Mouse (Mus musculus): ENCODE measurements at regions not wholly inside any gene's neighbourhood (a gene's known extent, or its start where the extent isn't known, plus 50 kb on each side); places are given as distances from the start of the nearest gene placed in this dataset.

DNA sequence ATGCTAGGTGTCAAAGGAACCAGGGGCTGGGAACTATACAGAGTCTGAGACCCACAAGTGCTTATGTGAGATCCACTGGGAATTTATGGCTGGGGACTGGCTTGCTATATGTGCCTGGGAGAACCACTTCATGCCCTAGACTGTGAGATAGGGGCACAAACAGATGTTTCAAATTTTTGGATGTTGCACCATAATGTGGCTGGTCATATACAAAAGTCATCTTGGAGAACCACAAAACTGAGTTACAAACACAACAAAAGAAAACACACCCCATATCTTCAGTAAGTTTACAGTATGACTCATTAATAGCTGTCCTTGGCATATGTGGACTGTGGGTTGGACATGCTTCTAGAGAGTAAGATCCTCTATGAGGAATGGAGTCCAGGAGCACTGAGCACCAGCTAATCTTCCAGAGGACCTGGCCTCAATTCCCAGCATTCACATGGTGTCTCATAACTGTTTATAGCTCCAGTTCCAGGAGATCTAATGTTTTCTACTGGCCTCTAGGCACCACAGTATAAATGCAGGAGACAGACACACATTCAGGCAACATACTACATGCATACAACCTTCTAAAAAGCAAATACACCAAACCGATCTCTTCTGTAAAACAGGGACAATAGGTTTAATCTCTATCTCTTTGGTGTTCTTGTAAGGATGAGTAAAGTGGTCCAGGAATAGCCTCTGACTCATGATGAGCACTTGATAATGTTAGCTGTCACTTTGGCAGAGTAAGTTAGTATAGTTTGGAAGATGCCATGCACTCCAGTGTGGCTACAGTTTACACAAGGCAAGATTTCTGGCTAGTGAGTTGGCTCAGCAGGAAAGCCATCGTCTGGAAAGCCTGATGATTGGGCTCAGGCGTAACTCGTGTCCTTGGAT lies 132.0 kb upstream of the Ptbp2 start:
- Histone ChIP-seq H3K4me1 (ENCODE audit: control insufficient read depth, insufficient read depth, low read length) (no peaks in the 10 kb centered on the region), H3K4me2 (ENCODE audit: low read depth, low read length) (no peak overlapping the region), H3K36me3 (ENCODE audit: control insufficient read depth, insufficient read depth, low read length) (no peaks in the 10 kb centered on the region), H3K9ac (ENCODE audit: low read length) (no peak overlapping the region), H3K27ac (ENCODE audit: low read length) (no peak overlapping the region), H3K9me3 (replicated peaks; ENCODE audit: control insufficient read depth, low read length) (no peaks in the 10 kb centered on the region), H3K4me3 (replicated peaks; ENCODE audit: low read length) (no peak overlapping the region), H3K27me3 (ENCODE audit: control insufficient read depth, insufficient read depth, low read length) (no peaks in the 10 kb centered on the region)
- WGBS = 58% methylated on average over 4 of the region's 4 CpGs
- no peak for ATAC-seq (ENCODE audit: insufficient read depth, low FRiP score)

DNA sequence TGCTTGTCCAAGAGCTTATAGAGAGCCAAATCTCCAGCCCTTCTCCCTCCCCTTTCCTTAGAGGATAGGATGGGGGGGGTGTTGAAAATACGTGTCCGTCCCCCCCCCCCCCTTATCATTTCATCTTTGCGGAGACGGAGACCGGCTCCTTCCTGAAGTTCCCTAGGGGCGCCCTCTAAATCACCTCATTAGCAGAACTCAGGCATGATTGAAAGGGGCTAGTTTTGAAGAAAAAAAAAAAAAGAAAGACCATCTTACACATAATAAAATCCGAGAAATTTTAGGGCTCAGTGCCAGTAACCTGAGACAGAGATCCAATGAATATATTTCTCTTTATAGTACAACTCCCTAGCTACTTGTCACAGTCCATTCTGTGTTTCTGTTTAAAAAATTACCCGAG lies 127.3 kb upstream of the Ptbp2 start:
- Histone ChIP-seq H3K4me1 (ENCODE audit: control insufficient read depth, insufficient read depth, low read length) (no peaks in the 10 kb centered on the region), H3K27me3 (ENCODE audit: control insufficient read depth, insufficient read depth, low read length) (no peaks in the 10 kb centered on the region), H3K9me3 (replicated peaks; ENCODE audit: control insufficient read depth, low read length) (no peaks in the 10 kb centered on the region), H3K27ac (ENCODE audit: low read length) (no peak overlapping the region), H3K36me3 (ENCODE audit: control insufficient read depth, insufficient read depth, low read length) (no peaks in the 10 kb centered on the region), H3K4me2 (ENCODE audit: low read depth, low read length) (no peak overlapping the region), H3K4me3 (replicated peaks; ENCODE audit: low read length) (no peak overlapping the region), H3K9ac (ENCODE audit: low read length) (no peak overlapping the region)
- 54% methylated on average over 8 of the region's 8 CpGs for WGBS
- ATAC-seq (ENCODE audit: insufficient read depth, low FRiP score) = no peak

DNA sequence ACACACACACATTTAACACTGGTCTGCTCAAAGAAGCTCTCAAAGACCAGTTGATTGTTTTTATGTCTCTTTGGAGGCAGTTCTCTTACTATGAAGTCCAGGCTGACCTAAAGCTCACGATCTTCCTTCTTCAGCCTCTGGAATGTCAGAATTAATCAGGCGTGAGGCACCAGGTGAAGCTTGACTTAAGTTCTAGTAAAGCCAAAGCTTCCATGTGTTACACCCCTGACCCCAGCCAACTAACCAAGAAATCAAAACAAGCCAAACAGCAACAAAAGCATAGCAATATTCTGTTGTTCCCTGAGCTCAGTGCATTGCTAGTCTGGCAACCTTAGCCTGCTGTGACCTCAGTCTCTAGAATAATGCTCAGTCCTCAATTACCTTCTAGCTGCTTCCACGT lies 120.0 kb upstream of the Ptbp2 start:
- Histone ChIP-seq H3K4me2 (ENCODE audit: low read depth, low read length) (no peak overlapping the region), H3K27ac (ENCODE audit: low read length) (no peak overlapping the region), H3K36me3 (ENCODE audit: control insufficient read depth, insufficient read depth, low read length) (no peaks in the 10 kb centered on the region), H3K4me1 (ENCODE audit: control insufficient read depth, insufficient read depth, low read length) (no peaks in the 10 kb centered on the region), H3K4me3 (replicated peaks; ENCODE audit: low read length) (no peak overlapping the region), H3K27me3 (ENCODE audit: control insufficient read depth, insufficient read depth, low read length) (no peaks in the 10 kb centered on the region), H3K9me3 (replicated peaks; ENCODE audit: control insufficient read depth, low read length) (no peaks in the 10 kb centered on the region), H3K9ac (ENCODE audit: low read length) (no peak overlapping the region)
- no peak for ATAC-seq (ENCODE audit: insufficient read depth, low FRiP score)
- 77% methylated on average over 3 of the region's 3 CpGs for WGBS

DNA sequence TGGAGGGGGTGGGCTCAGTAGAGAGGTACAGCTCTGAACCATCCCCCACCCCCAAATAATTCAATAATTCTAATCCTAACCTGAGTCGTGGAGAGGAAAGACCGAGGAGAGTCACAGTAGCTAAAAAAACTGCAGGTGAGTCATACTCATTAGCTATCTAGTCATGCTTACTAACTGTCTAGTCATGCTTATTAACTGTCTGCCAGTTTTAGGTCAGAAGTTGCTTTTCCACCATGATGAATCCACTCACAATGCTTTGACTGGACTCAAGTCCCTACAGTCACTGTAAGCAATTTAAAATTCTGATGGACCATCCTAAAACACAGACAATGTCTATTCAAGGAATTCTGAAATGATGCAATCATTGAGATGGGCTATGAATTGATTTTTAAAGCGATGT lies 110.9 kb upstream of the Ptbp2 start:
- ATAC-seq (ENCODE audit: insufficient read depth, low FRiP score) = no peak
- no peaks in the 10 kb centered on the region for H3K9me3 ChIP-seq (replicated peaks; ENCODE audit: control insufficient read depth, low read length)
- no peak overlapping the region for H3K4me2 ChIP-seq (ENCODE audit: low read depth, low read length)
- 89% methylated on average over 3 of the region's 3 CpGs for WGBS
- no peak overlapping the region for H3K27ac ChIP-seq (ENCODE audit: low read length)
- H3K4me1 ChIP-seq (ENCODE audit: control insufficient read depth, insufficient read depth, low read length) = 0 out of 2 replicates have a peak, but pooled peaks cover 3% of the 10 kb centered on the region
- H3K36me3 ChIP-seq (ENCODE audit: control insufficient read depth, insufficient read depth, low read length) = no peaks in the 10 kb centered on the region
- H3K9ac ChIP-seq (ENCODE audit: low read length) = no peak overlapping the region
- no peak overlapping the region for H3K4me3 ChIP-seq (replicated peaks; ENCODE audit: low read length)
- no peaks in the 10 kb centered on the region for H3K27me3 ChIP-seq (ENCODE audit: control insufficient read depth, insufficient read depth, low read length)

DNA sequence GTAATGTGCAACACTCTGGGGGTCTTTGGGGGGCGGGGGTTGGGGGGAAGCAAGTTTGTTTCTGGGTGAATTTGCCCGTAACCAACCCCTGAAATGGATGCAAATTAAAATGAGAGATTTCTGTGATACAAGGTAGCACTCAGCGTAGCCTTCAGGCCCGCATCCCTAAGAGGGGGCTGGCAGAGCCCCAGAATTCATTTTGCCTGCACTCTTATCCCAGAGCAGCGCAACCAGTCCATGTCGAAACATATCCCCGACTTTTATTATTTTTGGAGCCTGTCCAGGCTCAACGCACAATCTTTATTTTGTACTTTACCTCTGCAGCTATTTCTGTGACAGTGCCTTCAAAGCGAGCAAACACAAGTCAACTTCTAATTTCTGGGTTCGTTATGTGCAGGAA lies 109.8 kb upstream of the Ptbp2 start:
- H3K4me1 ChIP-seq (ENCODE audit: control insufficient read depth, insufficient read depth, low read length) = 0 out of 2 replicates have a peak, but pooled peaks cover 3% of the 10 kb centered on the region
- no peaks in the 10 kb centered on the region for H3K9me3 ChIP-seq (replicated peaks; ENCODE audit: control insufficient read depth, low read length)
- H3K27me3 ChIP-seq (ENCODE audit: control insufficient read depth, insufficient read depth, low read length) = no peaks in the 10 kb centered on the region
- H3K4me3 ChIP-seq (replicated peaks; ENCODE audit: low read length) = no peak overlapping the region
- H3K36me3 ChIP-seq (ENCODE audit: control insufficient read depth, insufficient read depth, low read length) = no peaks in the 10 kb centered on the region
- no peak overlapping the region for H3K27ac ChIP-seq (ENCODE audit: low read length)
- WGBS = 41% methylated on average over 10 of the region's 10 CpGs
- no peak overlapping the region for H3K9ac ChIP-seq (ENCODE audit: low read length)
- ATAC-seq (ENCODE audit: insufficient read depth, low FRiP score) = no peak
- peak overlapping the region; percentile 48 for H3K4me2 ChIP-seq (ENCODE audit: low read depth, low read length)

DNA sequence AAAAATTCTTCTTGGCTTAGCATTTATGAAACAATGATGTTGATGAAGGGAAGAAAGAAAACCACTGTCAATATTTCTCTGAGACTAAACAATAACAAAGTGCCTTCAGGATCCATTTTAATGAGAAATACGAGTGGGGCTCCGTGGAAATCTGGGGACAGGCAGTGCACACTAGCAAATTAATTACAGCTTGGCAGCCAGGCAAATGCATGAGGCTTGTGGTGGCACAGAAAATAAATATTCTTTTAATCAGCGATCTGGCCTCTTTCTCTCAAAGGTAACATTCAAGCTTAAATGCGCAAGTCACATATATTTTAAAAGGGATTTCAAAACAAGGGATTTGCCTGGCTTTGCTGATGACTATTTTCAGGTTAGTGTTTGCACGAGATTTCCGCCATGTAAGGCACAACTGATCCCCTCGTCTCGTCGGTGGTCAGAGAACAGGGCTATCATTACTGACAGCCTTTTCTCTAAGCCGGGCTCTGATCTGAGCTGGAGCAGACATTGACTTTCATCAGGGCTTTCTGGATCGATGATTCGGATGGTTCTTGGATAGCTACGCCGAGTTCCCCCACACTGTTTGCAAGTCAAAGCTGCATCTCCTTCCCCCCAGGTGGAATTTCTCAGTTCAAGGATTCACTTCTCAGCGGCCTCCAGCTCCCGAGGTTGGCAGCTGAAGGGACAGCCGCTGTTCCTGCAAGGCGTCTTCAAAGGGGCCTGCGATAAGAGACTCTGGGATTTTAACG lies 109.1 kb upstream of the Ptbp2 start:
- H3K27ac ChIP-seq (ENCODE audit: low read length) = no peak overlapping the region
- no peaks in the 10 kb centered on the region for H3K9me3 ChIP-seq (replicated peaks; ENCODE audit: control insufficient read depth, low read length)
- 11% methylated on average over 20 of the region's 20 CpGs for WGBS
- ATAC-seq (ENCODE audit: insufficient read depth, low FRiP score) = no peak
- peak overlapping the region; percentile 48 for H3K4me2 ChIP-seq (ENCODE audit: low read depth, low read length)
- H3K27me3 ChIP-seq (ENCODE audit: control insufficient read depth, insufficient read depth, low read length) = no peaks in the 10 kb centered on the region
- 0 out of 2 replicates have a peak, but pooled peaks cover 3% of the 10 kb centered on the region for H3K4me1 ChIP-seq (ENCODE audit: control insufficient read depth, insufficient read depth, low read length)
- no peaks in the 10 kb centered on the region for H3K36me3 ChIP-seq (ENCODE audit: control insufficient read depth, insufficient read depth, low read length)
- peak overlapping the region; percentile 3; the same call in 1 of the 2 replicates for H3K4me3 ChIP-seq (replicated peaks; ENCODE audit: low read length)
- H3K9ac ChIP-seq (ENCODE audit: low read length) = peak overlapping the region; percentile 34; the same call in 1 of the 2 replicates

DNA sequence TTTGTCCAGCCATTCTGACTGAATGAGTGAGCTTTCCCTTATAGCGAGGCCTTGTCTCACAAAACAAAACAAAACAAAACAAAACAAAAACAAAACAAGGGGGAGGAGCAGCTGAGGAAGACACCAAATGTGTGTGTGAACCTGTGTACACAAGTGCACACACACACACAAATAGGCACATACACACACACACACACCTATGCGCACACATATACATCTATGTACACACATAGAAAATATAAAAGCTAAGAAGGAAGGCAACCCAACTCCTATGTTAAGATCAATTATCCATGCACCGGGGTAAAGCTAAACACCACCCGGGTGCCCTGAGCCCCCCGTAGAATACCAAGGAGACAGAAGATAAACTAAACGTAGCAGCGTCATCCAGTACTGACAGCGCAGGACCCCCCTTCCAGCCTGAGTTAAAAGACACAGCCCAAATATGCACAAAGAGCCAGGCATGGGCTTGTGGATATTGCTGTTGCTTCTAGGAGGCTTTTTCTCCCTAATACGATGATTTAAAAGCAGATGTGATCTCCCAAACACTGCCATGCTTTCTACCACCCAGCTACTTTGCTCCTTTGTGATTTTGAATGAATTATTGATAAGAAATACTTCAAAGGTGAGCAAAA lies 108.4 kb upstream of the Ptbp2 start:
- Histone ChIP-seq H3K4me3 (replicated peaks; ENCODE audit: low read length) (no peak overlapping the region), H3K36me3 (ENCODE audit: control insufficient read depth, insufficient read depth, low read length) (no peaks in the 10 kb centered on the region), H3K27me3 (ENCODE audit: control insufficient read depth, insufficient read depth, low read length) (no peaks in the 10 kb centered on the region), H3K4me1 (ENCODE audit: control insufficient read depth, insufficient read depth, low read length) (0 out of 2 replicates have a peak, but pooled peaks cover 3% of the 10 kb centered on the region), H3K4me2 (ENCODE audit: low read depth, low read length) (no peak overlapping the region), H3K27ac (ENCODE audit: low read length) (no peak overlapping the region), H3K9me3 (replicated peaks; ENCODE audit: control insufficient read depth, low read length) (no peaks in the 10 kb centered on the region), H3K9ac (ENCODE audit: low read length) (no peak overlapping the region)
- 62% methylated on average over 9 of the region's 9 CpGs for WGBS
- no peak for ATAC-seq (ENCODE audit: insufficient read depth, low FRiP score)

DNA sequence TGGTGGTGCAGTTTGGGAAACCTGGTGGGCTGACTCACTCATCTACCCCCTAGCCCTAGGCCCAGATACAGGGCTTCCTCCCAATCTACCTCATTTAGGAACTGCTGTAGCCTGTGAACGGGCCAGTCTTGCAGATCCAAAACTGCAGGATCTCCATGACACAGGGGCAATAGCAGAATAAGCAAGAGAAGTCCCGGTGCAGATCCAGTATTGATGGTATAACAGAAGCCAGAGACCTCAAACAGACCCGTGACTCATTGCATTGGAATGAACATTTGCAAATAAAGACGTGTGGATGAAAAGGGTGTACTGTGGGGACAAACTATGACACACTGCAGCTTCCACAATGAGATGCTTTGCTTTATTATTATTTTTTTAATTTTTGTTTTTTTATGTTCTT lies 106.6 kb upstream of the Ptbp2 start:
- no peak overlapping the region for H3K4me3 ChIP-seq (replicated peaks; ENCODE audit: low read length)
- no peaks in the 10 kb centered on the region for H3K36me3 ChIP-seq (ENCODE audit: control insufficient read depth, insufficient read depth, low read length)
- ATAC-seq (ENCODE audit: insufficient read depth, low FRiP score) = peak; percentile 37; the same call in 1 of the 2 replicates
- H3K27ac ChIP-seq (ENCODE audit: low read length) = no peak overlapping the region
- H3K9ac ChIP-seq (ENCODE audit: low read length) = no peak overlapping the region
- H3K4me1 ChIP-seq (ENCODE audit: control insufficient read depth, insufficient read depth, low read length) = 0 out of 2 replicates have a peak, but pooled peaks cover 3% of the 10 kb centered on the region
- H3K9me3 ChIP-seq (replicated peaks; ENCODE audit: control insufficient read depth, low read length) = no peaks in the 10 kb centered on the region; the same call in 1 of the 2 replicates
- WGBS = 34% methylated on average over 4 of the region's 4 CpGs
- no peaks in the 10 kb centered on the region for H3K27me3 ChIP-seq (ENCODE audit: control insufficient read depth, insufficient read depth, low read length)
- H3K4me2 ChIP-seq (ENCODE audit: low read depth, low read length) = no peak overlapping the region

DNA sequence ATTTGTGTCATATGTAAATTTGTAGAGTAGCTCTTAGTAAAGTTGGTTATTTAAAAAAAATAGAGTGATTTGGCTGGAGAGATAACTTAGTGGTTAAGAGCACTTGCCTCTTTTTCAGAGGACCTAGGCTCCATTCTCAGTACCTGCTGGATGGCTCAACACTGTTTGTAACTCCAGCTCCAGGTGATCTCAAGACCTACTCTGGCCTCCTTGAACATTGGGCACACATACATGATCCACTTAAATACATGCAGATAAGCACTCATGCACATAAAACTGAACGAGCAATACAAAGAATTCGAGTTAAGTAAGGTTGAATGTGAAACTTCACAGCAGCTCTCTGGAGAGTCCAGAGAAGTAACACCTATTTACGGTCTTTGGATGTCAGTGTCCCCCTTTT lies 104.2 kb upstream of the Ptbp2 start:
- H3K4me3 ChIP-seq (replicated peaks; ENCODE audit: low read length) = no peak overlapping the region
- WGBS = 86% methylated on average over 3 of the region's 3 CpGs
- H3K4me2 ChIP-seq (ENCODE audit: low read depth, low read length) = no peak overlapping the region
- H3K27me3 ChIP-seq (ENCODE audit: control insufficient read depth, insufficient read depth, low read length) = no peaks in the 10 kb centered on the region
- no peak overlapping the region for H3K9ac ChIP-seq (ENCODE audit: low read length)
- H3K27ac ChIP-seq (ENCODE audit: low read length) = no peak overlapping the region
- H3K4me1 ChIP-seq (ENCODE audit: control insufficient read depth, insufficient read depth, low read length) = no peaks in the 10 kb centered on the region
- ATAC-seq (ENCODE audit: insufficient read depth, low FRiP score) = no peak
- H3K36me3 ChIP-seq (ENCODE audit: control insufficient read depth, insufficient read depth, low read length) = no peaks in the 10 kb centered on the region
- no peaks in the 10 kb centered on the region; the same call in 1 of the 2 replicates for H3K9me3 ChIP-seq (replicated peaks; ENCODE audit: control insufficient read depth, low read length)
